Mouse (Mus musculus): Measurements from ENCODE around the gene Pilrb2.

Gene Pilrb2

DNA sequence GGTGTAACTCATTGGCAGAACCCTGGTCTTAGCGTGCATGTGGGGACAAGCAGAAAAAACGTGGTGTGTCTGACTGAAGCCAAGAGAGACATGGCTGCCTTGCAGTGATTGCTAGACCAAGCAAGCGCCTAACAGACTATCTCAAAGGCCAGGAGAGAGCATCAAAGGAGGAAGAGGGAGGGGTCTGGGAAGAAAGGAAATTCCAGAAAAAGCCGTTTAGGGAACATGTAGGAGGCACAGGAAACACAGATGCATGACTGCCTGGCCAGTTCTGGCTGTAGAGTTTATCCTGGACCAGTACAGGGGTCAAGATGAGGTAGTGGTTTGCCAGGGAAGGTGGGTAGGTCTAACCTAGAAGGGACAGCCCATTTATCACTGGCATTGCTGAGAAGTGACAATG is 38.1 kb downstream of the Pilrb2 start:
- no peak for DNase-seq (ENCODE audit: low read depth, low spot score)

DNA sequence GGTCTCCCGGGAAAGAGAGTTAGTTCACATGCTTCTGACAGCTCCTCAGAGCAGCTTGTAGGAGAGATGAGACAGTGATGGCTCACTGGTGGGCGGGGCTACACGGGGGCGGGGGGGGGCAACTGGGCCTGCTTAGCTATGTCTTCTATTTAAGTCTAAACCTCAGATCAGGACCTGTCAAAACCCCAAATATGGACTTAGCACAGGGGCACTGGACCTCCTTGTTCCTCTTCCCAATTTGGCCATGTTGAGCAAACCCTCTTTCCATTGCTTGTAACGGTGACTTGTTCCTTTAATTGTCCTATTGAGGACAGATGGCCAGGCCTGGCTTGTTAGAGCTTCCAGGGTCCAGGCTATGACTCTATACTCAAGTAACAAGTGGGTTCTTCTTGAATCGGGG is 40.1 kb downstream of the Pilrb2 start:
- DNase-seq (ENCODE audit: low read depth, low spot score): no peak

DNA sequence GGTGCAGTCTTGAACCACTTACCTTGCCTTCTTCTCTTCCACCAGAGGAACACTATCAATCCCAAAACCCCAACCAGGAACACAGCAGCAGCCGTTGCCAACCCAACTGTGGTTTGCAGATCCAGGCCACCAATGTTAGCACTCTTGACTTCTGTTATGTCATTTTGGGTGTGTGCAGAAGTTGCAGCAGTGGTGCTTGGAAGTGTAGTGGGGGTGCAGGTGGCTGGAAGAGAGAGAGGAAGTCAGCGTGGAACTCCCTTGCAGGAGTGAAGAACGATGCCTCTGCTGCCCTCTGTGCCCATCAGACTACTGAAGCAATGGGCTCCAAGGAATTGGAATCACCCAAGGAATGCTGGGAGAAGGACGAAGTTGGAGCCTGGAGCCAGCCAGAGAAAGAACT is 40.5 kb downstream of the Pilrb2 start:
- no peak for DNase-seq (ENCODE audit: low read depth, low spot score)

DNA sequence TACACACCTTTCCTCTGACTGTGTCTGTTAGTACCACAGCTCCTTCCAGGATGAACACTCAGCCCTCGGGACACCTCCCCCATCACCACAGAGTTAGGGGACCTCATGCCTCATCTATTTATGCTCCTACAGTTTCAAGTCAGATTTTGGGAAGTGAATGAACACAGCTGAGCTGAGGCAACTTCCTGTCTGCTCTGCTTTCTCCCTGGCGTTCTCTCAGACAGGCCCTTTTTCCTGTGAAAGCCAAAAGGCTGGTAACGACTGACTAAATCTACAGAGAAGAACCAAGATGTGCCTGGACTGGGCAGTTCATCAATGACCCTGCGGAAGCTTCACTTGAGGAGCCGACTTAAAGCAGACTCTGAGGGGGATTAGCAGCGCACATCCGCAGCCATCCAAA is 41.4 kb downstream of the Pilrb2 start:
- no peak for DNase-seq (ENCODE audit: low read depth, low spot score)

DNA sequence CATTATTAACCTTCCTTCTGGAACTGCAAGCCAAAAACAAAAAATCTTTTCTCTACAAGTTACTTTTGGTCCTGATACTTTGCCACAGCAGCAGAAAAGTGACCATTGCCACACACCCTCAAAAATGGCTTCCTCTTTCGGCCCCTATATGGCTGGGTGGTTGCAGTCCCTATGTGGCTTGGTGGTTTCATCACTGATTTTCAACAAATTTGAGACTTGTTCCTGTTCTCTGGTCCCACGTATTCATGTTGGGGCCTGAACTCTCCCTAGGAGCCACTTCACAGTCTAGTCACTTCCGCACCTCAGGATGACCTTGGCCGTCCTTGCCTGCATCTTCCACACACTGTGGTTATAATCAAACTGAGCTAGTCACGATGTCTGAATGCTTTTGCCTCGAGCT is 42.9 kb downstream of the Pilrb2 start:
- DNase-seq (ENCODE audit: low read depth, low spot score): no peak

DNA sequence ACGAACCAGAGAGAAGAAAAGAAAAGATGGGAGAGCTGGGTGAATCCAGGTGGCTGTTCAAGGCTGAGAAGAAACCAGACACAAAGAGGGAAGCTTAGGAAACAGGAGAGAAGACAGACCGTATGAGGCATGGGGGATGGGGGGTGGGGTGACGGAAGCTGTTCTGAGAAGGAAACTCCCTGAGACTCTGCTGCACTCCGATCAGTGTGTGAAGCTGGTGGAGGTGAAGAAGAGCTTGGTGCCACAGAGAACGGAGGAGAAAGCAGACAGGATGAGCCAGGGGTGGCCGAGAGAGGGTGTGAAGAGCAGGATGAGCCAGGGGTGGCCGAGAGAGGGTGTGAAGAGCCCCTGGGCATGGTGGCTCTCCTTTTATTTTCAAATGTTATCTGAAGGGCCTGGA is 45.2 kb downstream of the Pilrb2 start:
- DNase-seq (ENCODE audit: low read depth, low spot score): peak; percentile 41

DNA sequence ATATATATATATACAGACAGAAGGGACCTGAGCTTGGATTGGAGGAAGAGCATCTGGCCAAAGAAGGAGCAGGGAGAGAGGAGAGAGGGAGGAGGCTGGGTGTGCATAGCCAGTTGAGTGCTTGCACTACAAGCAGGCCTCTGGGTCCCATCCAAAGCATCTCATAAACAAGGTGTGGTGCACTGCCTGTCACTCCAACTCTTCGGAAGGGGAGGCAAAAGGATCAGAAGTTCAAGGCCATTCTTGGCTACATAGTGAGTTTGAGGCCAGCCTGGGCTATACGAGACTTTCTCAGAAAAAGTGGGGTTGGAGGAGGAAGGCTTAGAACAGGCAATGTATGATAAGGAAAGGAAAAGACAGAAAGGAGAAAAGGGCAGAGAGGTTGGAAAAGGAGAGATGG is 45.6 kb downstream of the Pilrb2 start:
- DNase-seq (ENCODE audit: low read depth, low spot score): no peak

DNA sequence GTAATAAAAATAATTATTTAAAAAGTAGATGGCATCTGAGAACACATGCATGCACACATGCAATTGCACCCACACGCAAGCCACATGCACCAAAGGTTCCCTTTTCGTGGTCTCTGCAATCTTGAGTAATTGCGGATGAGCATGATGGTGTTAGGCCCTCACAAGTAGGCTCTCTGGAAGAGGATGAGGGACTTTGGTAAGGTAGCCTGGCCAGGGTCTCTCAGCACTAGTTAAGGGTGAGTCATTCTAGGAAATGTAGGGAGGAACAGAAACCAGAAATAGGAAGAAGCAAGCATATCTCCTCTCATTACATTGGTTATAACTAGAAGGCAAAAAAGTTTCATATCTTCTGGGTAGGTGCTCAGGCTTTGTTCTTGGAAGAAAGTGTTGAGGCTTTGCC is 46.6 kb downstream of the Pilrb2 start:
- no peak for DNase-seq (ENCODE audit: low read depth, low spot score)

DNA sequence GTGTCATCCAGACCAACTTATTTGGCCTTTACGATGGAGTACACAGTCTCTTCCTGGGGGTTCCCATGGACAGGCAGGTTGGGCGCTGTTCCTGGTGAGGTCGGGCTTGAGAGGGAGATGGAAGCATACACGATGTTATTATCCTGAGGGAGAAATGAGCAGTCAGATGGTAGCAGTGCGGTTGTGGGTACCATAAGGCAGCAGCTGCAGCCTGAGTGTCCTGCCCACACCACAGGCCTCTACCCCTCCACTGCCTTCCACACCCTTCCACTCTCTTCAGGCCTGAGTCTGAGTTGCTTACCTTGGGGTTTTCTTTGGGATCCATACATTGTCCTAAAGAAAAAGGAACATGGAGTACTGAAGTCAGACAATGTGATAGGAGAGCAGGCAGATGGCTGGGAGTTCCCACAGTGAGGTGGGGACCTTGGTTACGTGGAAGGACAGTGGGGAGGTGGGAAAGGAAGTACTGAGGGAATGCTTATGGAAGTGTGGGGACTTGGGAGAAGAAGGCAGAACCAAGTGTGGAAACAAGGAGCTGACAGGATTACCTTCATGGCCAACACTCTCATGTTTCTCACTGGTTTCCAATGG is 48.1 kb downstream of the Pilrb2 start:
- DNase-seq (ENCODE audit: low read depth, low spot score): no peak

DNA sequence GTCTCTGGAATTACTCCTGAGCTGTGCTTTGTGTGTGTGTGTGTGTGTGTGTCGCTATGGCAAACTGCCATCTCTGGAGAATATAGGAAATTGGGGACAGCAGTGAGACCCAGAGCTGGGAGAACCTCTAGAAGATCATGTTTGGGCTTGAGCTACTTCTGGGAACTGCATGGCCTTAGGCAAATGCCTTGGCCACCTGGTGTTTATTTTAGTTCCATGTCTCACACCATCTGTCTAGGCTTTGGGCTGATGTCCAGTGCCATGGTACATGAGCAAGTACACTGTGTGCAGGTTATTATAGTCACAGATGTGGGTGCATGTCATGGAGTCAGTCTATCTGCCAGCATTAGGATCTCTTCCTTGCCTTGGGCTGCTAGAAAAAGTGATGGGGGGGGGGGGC is 49.0 kb downstream of the Pilrb2 start:
- no peak for DNase-seq (ENCODE audit: low read depth, low spot score)

DNA sequence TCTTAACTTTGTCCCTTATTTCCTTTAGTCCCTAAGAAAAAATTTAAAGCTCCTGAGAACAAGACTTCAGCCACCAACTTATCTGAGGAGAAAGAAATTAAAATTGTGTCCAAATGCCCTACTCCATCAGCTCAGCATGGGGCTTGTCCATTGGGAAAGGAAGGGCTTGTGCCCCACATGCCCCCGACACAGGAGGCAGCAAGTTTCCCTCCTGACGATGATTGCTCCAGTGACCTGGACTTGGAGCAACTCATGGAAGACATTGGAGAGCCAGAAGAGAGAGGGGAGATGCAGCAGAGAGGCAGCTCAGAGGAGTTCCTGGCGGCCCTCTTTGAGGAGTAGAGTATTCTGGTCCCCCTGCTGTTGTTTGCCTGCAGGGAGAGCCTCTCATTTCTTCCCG is 49.5 kb downstream of the Pilrb2 start:
- no peak for DNase-seq (ENCODE audit: low read depth, low spot score)

DNA sequence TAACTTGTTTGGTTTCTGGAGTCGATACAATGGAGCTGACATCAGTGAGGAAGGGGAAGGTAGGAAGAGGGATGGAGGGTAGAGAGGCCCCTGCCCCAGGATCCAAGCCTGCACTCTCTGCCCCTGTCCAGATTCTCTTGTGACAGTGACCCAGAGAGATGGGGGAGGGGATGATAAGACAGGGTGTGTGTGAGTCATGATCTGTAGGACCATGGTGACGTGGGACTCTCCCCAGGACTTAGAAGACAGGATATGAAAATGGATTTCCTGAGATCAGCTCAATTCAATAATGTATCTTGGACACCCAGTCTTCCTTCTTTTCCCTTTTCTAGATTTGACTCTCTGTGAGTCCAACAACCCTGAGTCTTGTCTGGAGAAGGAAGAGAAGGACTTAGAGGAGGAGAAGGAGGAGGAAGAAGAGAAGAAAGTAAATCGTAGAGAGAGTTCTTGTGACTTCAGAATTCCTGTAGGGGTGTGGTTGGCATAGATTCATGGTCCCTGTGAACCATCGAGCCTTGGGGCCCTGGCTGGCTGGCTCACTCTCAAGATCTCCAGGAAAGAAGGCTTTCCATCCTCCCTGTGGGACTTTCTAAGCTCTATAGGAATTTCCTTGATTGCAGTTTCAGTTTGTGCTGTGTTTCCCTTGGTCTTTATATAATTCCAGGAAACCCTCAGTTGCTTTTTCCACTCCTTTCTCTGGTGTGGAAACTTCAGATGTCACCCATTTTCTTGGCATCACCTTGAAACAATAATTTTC is 54.0 kb downstream of the Pilrb2 start:
- peak; percentile 12 for DNase-seq (ENCODE audit: low read depth, low spot score)
